Mouse (Mus musculus) spleen, adult 2 months (tissue): ENCODE results near the gene Wfdc8.
"Not testable (repeated sequence)": the region's sequence is repeated elsewhere in the genome, so short reads cannot be mapped to it uniquely, and the experiment has no call there.

Experiments used
- CTCF ChIP-seq: fragments of 200-500 bp; IDR thresholded peaks from 2 replicates; pipeline ENCODE4 v1.5.1; 2011; ENCODE audit warnings: mild to moderate bottlenecking, inconsistent platforms; ENCODE audit not compliant: insufficient read depth, insufficient read length, insufficient replicate concordance; ENCODE audit errors: extremely low read depth
- POLR2A ChIP-seq: fragments of 200-500 bp; IDR thresholded peaks from 2 replicates; pipeline ENCODE4 v1.6.1; 2011; ENCODE audit warnings: low read depth, low read length, inconsistent platforms

GRCm38 (mm10) chr2:164613471-164613870 lies at the start of gene Wfdc8, which contains the start of gene Wfdc6b:
- not testable (repeated sequence) for TF ChIP-seq CTCF, POLR2A
